Mouse (Mus musculus) ES-Bruce4 (cell line): ENCODE data around the gene Gm10282. TPM values are rescaled to one million over a fixed set of nuclear protein-coding genes. Genes with fewer than 3 reads are reported as not detected.

Experiments used
- H3K27ac ChIP-seq: 2 replicates; pipeline ENCODE4 v1.5.1; 2012; ENCODE audit warnings: low read length, inconsistent platforms; ENCODE audit not compliant: insufficient read depth
- H3K27me3 ChIP-seq: 2 replicates; pipeline ENCODE4 v1.6.1; 2012; ENCODE audit warnings: mild to moderate bottlenecking, low read length, inconsistent platforms; ENCODE audit not compliant: control insufficient read depth, poor library complexity, insufficient read depth, severe bottlenecking
- H3K36me3 ChIP-seq: 2 replicates; pipeline ENCODE4 v1.6.1; 2012; ENCODE audit warnings: inconsistent platforms, mild to moderate bottlenecking, low read length, moderate library complexity; ENCODE audit not compliant: control insufficient read depth, poor library complexity, insufficient read depth, severe bottlenecking
- H3K4me1 ChIP-seq: one replicate; pipeline ENCODE4 v1.8.1; 2011; ENCODE audit warnings: low read length; ENCODE audit not compliant: control insufficient read depth, insufficient read depth
- H3K4me3 ChIP-seq: 2 replicates; pipeline ENCODE4 v1.5.1; 2011; ENCODE audit warnings: low read depth, mild to moderate bottlenecking, low read length
- H3K9ac ChIP-seq: 2 replicates; pipeline ENCODE4 v1.6.1; 2012; ENCODE audit warnings: low read depth, mild to moderate bottlenecking, inconsistent platforms; ENCODE audit not compliant: poor library complexity, severe bottlenecking
- H3K9me3 ChIP-seq: replicated peaks from 2 replicates; pipeline ENCODE4 v1.6.1; 2012; ENCODE audit warnings: mild to moderate bottlenecking, low read length, inconsistent platforms; ENCODE audit not compliant: control insufficient read depth, poor library complexity, insufficient read depth, severe bottlenecking
- CTCF ChIP-seq: IDR thresholded peaks from one replicate; pipeline ENCODE4 v1.8.1; 2011; ENCODE audit warnings: low read depth, low read length
- EP300 ChIP-seq: IDR thresholded peaks from 2 replicates; pipeline ENCODE4 v1.6.1; 2011; ENCODE audit warnings: low read depth, low read length; ENCODE audit not compliant: insufficient read depth
- POLR2A ChIP-seq: IDR thresholded peaks from one replicate; pipeline ENCODE4 v1.8.1; 2011; ENCODE audit warnings: low read length; ENCODE audit not compliant: insufficient read depth
- polyA plus RNA-seq: library from polyadenylated mRNA; stranded (reverse); fragments of >200 nt; gene quantifications from 2 replicates; pipeline ENCODE4 v1.2.4, GENCODE M21; 2011; ENCODE audit warnings: low read depth; ENCODE audit not compliant: missing spikeins, insufficient read depth, insufficient read length

The Gm10282 gene
- 2.3 and 4.5 TPM in 2 replicates for polyA plus RNA-seq

- peaks cover 7% of the 10 kb centered on the region for H3K4me1 ChIP-seq
- H3K36me3 ChIP-seq: no peaks in the 10 kb centered on the region
- no peak within 1 kb of the TSS for H3K27ac ChIP-seq
- no peaks in the 10 kb centered on the region for H3K9me3 ChIP-seq
- H3K9ac ChIP-seq: peak within 1 kb of the TSS; percentile 4; the same call in 1 of the 2 replicates
- H3K4me3 ChIP-seq: no peak within 1 kb of the TSS
- TF ChIP-seq CTCF (no peak), POLR2A (no peak), EP300 (no peak)
- no peaks in the 10 kb centered on the region for H3K27me3 ChIP-seq
These were observed at the start of gene Gm10282 for GRCm38 (mm10) chr8:72305210-72305905. Gm10282 (minus strand) TSS chr8:72305260.

DNA sequence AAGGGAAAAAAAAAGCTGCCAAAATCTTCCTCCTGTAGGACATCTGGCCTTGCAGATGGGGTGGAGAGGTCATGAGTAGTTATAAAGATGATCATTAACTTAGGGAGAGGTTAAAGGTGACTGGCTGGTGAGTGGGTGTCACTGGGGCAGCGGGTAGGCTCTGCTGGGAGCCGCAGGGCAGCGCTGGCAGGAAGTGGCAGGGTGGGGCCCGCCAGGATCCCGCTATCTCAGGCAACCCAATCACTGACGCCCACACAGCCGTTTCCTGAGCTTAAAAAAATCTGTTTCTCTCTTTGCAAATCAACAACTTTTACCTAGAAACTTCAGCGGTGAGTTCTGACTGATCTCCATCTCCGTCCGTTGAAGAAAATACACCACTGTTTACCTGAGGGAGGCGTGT lies 49.2 kb upstream of the Gm10282 start:
- TF ChIP-seq POLR2A (no peak), CTCF (no peak), EP300 (no peak)
- Histone ChIP-seq H3K9me3 (no peaks in the 10 kb centered on the region), H3K27ac (peak overlapping the region; percentile 76), H3K4me1 (peaks cover 9% of the 10 kb centered on the region), H3K4me3 (no peak overlapping the region), H3K36me3 (no peaks in the 10 kb centered on the region; the same call in 1 of the 2 replicates), H3K27me3 (no peaks in the 10 kb centered on the region), H3K9ac (no peak overlapping the region)

DNA sequence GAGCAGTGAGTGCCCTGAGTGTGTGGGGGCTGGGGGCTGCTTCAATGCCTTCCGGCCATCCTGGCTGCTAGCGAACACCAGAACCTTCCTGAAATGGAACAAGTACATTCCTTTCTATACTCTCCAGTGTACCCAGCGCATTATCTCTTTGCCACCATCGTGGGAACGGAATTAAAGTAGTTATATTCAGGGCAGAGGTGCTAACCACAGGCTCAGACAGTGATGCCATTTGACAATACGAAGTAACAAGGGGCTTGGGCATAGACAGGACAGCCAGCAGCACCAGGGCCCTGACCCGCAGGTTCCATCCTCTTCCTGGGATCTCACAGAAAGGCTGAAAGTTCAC lies 48.6 kb upstream of the Gm10282 start:
- Histone ChIP-seq H3K4me3 (no peak overlapping the region), H3K9me3 (no peaks in the 10 kb centered on the region), H3K27me3 (no peaks in the 10 kb centered on the region), H3K27ac (peak overlapping the region; percentile 76), H3K9ac (no peak overlapping the region), H3K36me3 (no peaks in the 10 kb centered on the region), H3K4me1 (peaks cover 9% of the 10 kb centered on the region)
- TF ChIP-seq CTCF (no peak), EP300 (no peak), POLR2A (no peak)

DNA sequence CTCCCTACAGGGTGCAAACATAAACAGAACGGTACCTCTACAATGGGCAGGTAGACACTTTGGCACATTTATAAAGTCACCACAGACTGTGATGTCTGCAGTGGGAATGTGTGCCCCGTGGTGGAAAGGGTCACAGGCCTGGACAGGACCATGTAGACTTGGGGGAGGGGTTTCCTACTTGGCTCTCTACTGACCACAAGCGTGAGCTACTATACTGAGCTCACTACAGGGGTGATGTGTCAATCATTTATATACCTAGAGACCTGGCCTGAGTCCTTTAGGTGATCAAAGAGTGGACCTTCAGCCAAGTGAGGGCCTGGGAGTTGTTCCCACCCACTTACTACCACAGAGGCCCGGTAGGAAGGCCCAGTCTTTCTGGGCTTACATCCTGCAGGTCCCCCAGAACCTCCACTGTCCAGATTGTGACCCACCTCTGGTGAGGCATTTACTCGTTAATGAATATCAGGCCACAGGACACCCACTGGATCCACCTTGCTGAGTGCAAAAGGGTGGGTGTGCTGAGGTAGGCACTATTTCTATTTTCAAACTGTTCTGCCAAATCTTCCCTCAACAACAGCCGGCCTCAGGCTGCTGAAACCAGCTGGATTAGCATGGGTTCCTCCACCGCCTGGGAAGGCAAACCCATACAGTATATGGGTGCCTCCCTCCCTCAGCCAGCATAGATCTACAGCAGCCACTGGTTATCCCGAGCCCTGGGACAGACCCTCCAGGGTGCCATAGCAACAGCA lies 48.1 kb upstream of the Gm10282 start:
- no peaks in the 10 kb centered on the region for H3K9me3 ChIP-seq
- H3K27ac ChIP-seq: no peak overlapping the region
- H3K4me3 ChIP-seq: no peak overlapping the region
- H3K36me3 ChIP-seq: no peaks in the 10 kb centered on the region
- no peak for TF ChIP-seq POLR2A
- H3K27me3 ChIP-seq: no peaks in the 10 kb centered on the region
- H3K4me1 ChIP-seq: peaks cover 9% of the 10 kb centered on the region
- H3K9ac ChIP-seq: no peak overlapping the region

- TF ChIP-seq POLR2A: no peak
- TF ChIP-seq EP300: no peak
- no peak for TF ChIP-seq CTCF
- no peak overlapping the region for H3K4me3 ChIP-seq
- no peaks in the 10 kb centered on the region for H3K36me3 ChIP-seq
- H3K4me1 ChIP-seq: peaks cover 9% of the 10 kb centered on the region
- H3K9me3 ChIP-seq: no peaks in the 10 kb centered on the region
- no peak overlapping the region for H3K9ac ChIP-seq
- H3K27ac ChIP-seq: no peak overlapping the region
- H3K27me3 ChIP-seq: no peaks in the 10 kb centered on the region
These were observed 46.4 kb upstream of the Gm10282 start for GRCm38 (mm10) chr8:72351405-72352005.

- no peaks in the 10 kb centered on the region for H3K27me3 ChIP-seq
- H3K9ac ChIP-seq: no peak overlapping the region
- H3K36me3 ChIP-seq: peaks cover 2% of the 10 kb centered on the region; the same call in 1 of the 2 replicates
- TF ChIP-seq POLR2A: no peak
- TF ChIP-seq EP300: no peak
- no peak for TF ChIP-seq CTCF
- H3K9me3 ChIP-seq: no peaks in the 10 kb centered on the region
- H3K4me3 ChIP-seq: no peak overlapping the region
- H3K4me1 ChIP-seq: peaks cover 9% of the 10 kb centered on the region
- no peak overlapping the region for H3K27ac ChIP-seq
These were observed 45.7 kb upstream of the Gm10282 start for GRCm38 (mm10) chr8:72350727-72351126.
